Mouse (Mus musculus): ENCODE measurements at regions not wholly inside any gene's neighbourhood (a gene's known extent, or its start where the extent isn't known, plus 50 kb on each side); places are given as distances from the start of the nearest gene placed in this dataset.
"Not testable (repeated sequence)": the region's sequence is repeated elsewhere in the genome, so short reads cannot be mapped to it uniquely, and the experiment has no call there.

DNA sequence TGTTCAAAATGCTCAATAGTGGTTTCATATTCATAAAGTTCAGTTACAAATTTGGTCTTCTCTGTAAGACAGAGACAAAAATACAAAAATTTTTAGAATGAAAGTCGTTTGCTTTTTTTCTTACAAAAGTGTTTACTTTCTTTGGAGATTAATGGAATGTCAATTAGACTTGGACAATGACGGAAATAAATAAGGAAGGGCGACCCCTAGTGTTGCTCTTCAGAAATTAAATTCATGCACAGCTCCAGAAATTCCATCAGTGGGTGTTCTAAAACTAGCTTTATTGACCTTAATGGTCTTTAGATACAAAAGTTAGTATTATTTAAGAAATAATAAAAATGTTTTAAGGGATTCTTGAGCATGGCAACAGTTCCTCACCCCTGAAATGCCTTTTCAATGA is 141.8 kb upstream of the Lama2 start:
- Histone ChIP-seq H3K27ac (no peak overlapping the region), H3K27me3 (no peaks in the 10 kb centered on the region), H3K4me3 (no peak overlapping the region), H3K4me1 (no peaks in the 10 kb centered on the region), H3K4me2 (no peak overlapping the region), H3K9ac (no peak overlapping the region), H3K9me3 (no peaks in the 10 kb centered on the region), H3K36me3 (no peaks in the 10 kb centered on the region)
- 3% methylated on average over 3 of the region's 3 CpGs for WGBS
- ATAC-seq (ENCODE audit: insufficient number of reproducible peaks, insufficient read depth, low FRiP score, low TSS enrichment, low read depth), result no peak

DNA sequence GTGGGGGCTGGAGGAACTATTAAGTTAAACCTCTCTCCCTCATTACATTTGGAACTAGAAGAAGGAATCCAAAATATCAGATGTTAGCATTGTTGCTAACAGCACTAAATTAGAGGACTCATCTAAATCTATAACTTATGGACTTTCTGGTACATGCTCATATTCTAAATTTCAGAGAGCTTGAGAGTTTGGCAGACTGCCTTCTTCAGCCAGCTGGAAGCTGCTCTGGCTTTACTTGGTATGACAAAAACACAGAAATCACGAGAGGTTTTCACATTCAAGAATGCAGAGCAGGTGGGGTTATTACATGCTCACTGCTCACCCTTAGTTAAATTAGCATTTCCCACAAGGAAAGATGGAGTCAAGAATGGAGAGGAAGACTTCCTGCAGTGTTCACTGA is 182.8 kb upstream of the Lama2 start:
- Histone ChIP-seq H3K4me1 (no peaks in the 10 kb centered on the region), H3K9ac (no peak overlapping the region), H3K27ac (no peak overlapping the region), H3K4me2 (no peak overlapping the region), H3K4me3 (no peak overlapping the region), H3K27me3 (no peaks in the 10 kb centered on the region), H3K36me3 (no peaks in the 10 kb centered on the region), H3K9me3 (no peaks in the 10 kb centered on the region)
- WGBS, result 26% methylated on average over 1 of the region's 1 CpGs
- no peak for ATAC-seq (ENCODE audit: insufficient number of reproducible peaks, insufficient read depth, low FRiP score, low TSS enrichment, low read depth)

DNA sequence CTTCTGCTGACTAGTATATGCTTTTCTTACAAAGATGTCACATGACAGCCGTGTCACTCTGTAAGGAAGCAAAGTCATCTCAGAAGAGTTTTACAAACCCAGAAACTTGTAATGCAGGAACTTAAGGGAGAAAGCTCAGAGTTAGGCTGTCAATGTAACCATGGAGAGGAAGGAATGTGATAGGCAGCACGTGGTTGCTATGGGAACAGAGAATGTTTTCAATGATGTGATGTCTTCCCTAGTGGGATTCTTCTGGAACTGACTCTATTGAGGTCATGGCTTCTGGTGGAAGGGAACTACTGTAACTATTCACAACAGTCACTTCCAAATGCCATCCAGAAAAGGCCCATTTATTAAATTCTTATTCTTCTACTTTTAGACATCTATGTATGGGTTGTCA is 190.0 kb upstream of the Lama2 start:
- Histone ChIP-seq H3K27ac (no peak overlapping the region), H3K27me3 (no peaks in the 10 kb centered on the region), H3K4me1 (no peaks in the 10 kb centered on the region), H3K4me2 (no peak overlapping the region), H3K9me3 (no peaks in the 10 kb centered on the region), H3K9ac (no peak overlapping the region), H3K4me3 (no peak overlapping the region), H3K36me3 (no peaks in the 10 kb centered on the region)
- no peak for ATAC-seq (ENCODE audit: insufficient number of reproducible peaks, insufficient read depth, low FRiP score, low TSS enrichment, low read depth)
- 60% methylated on average over 2 of the region's 2 CpGs for WGBS

DNA sequence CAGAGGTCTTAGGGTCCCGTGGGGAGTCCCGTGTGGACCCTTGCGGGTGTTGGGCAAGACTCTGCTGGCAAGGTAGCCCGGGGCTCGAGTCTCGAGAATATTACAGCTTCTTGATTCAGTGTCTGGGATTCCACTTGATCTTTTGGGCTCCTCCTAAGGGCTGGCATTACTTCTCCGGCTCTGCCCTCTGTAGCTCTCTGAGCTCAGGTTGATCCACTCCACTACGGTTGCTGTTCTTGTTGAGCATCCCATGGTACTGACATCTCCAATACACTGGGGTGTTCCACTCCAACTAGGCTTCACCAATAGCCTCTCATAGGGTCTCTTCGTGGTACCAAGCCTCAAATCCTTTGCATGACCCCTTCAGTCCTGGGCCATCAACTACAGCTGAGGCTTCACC is 206.1 kb upstream of the Lama2 start:
- not testable (repeated sequence) for H3K4me1 ChIP-seq; H3K4me3 ChIP-seq; H3K36me3 ChIP-seq; H3K4me2 ChIP-seq; H3K27me3 ChIP-seq; H3K9ac ChIP-seq; H3K9me3 ChIP-seq; ATAC-seq (ENCODE audit: insufficient number of reproducible peaks, insufficient read depth, low FRiP score, low TSS enrichment, low read depth); H3K27ac ChIP-seq
- WGBS, result 96% methylated on average over 9 of the region's 9 CpGs

DNA sequence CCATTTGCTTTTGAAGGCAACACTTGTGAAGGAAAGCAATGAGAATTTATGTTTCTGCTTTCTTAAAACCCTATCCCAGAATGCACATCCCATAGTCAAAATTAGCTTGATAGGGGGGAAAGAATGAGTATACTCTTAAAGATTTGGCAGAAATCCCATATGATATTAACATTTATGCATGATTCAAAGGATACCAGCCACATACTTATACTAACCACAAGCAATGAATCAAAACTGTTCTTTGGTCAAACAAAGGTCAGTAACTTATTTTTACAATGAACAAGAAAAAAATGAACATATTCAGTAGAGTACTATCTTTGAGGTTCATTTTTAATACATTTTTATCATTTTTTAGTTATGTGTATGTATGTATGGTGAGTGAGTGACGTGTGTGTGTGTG is 208.8 kb upstream of the Lama2 start:
- no peak for ATAC-seq (ENCODE audit: insufficient number of reproducible peaks, insufficient read depth, low FRiP score, low TSS enrichment, low read depth)
- Histone ChIP-seq H3K27me3 (no peaks in the 10 kb centered on the region), H3K27ac (no peak overlapping the region), H3K4me2 (no peak overlapping the region), H3K36me3 (no peaks in the 10 kb centered on the region), H3K4me1 (no peaks in the 10 kb centered on the region), H3K9me3 (no peaks in the 10 kb centered on the region), H3K4me3 (no peak overlapping the region), H3K9ac (no peak overlapping the region)
- 69% methylated on average over 1 of the region's 1 CpGs for WGBS

DNA sequence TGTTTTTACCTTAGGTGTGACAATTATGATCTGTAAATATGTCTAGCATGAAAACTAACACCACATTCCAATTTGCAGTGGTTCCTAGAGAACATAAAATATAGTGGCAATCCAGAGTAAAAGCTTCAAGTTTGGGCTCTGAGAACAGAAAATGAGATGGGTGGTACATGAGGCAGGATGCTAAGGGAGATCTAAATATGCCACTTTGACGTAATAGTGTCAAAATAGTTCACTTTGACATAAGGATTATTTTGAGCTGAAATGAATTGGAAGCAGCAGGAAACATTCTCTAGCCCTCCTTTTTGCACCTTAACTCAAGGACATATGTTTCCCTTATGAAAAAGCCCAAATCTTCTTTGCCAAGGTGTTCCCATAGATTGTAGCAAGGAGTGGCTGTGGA is 219.1 kb upstream of the Lama2 start:
- H3K9ac ChIP-seq, result no peak overlapping the region
- H3K9me3 ChIP-seq, result no peaks in the 10 kb centered on the region
- 88% methylated on average over 1 of the region's 1 CpGs for WGBS
- no peak for ATAC-seq (ENCODE audit: insufficient number of reproducible peaks, insufficient read depth, low FRiP score, low TSS enrichment, low read depth)
- H3K4me3 ChIP-seq, result no peak overlapping the region
- no peak overlapping the region for H3K4me2 ChIP-seq
- no peaks in the 10 kb centered on the region for H3K36me3 ChIP-seq
- no peak overlapping the region for H3K27ac ChIP-seq
- H3K4me1 ChIP-seq, result no peaks in the 10 kb centered on the region
- H3K27me3 ChIP-seq, result no peaks in the 10 kb centered on the region

DNA sequence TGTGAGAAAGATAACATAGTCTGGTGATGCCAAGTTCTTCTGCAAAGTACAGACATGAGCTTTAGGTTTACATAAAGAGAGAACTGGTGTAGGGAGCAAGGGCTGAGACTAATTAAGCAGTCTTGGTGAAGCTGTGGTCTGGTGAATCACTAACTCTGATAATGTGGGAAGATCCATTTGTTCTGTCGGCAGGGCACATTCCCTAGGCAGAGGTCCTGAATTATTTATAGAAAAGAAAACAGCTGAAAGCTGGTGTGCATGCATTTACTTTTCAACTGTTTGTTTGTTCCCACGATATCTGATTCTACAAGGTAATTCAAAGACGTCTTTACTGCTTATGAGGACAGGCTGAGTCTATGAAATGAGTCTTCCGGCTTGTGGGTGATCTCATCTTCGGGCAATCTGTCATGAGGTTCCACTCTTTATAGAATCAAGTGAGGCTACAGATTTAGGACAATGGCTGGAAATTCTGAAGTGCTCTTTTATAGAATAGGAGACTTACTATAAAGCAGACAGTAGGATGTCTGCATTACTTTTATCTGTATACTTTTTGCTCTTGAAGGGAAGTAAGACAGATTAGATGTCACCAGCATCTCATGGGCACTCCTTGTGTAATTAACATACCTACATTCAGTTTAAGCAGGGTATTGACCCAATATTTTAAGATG is 221.6 kb upstream of the Lama2 start:
- no peak overlapping the region for H3K4me3 ChIP-seq
- no peaks in the 10 kb centered on the region for H3K9me3 ChIP-seq
- H3K27me3 ChIP-seq, result no peaks in the 10 kb centered on the region
- no peak overlapping the region for H3K9ac ChIP-seq
- ATAC-seq (ENCODE audit: insufficient number of reproducible peaks, insufficient read depth, low FRiP score, low TSS enrichment, low read depth), result no peak
- H3K4me2 ChIP-seq, result no peak overlapping the region
- H3K36me3 ChIP-seq, result no peaks in the 10 kb centered on the region
- 72% methylated on average over 5 of the region's 5 CpGs for WGBS
- no peaks in the 10 kb centered on the region for H3K4me1 ChIP-seq
- no peak overlapping the region for H3K27ac ChIP-seq

DNA sequence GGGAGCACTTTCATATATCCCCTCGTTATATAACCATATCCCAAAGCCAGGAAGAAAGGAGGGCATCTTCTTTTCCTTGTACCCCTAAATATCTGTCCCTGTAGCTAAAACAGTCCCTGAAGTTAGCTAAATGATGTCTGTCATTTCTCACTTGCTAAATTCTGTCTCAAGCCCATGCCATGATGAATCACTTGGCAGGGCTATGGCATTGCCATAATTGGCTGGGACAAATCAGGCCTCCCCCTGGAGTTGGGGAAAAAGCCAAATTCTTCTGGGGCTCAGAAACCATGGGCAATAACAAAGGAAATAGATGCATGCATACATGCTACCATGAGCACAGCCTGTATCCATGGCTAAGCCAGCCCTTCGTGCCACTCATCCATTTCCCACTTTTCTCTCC is 223.5 kb upstream of the Lama2 start:
- Histone ChIP-seq H3K4me1 (no peaks in the 10 kb centered on the region), H3K9me3 (no peaks in the 10 kb centered on the region), H3K4me3 (no peak overlapping the region), H3K27ac (no peak overlapping the region), H3K36me3 (no peaks in the 10 kb centered on the region), H3K4me2 (no peak overlapping the region), H3K27me3 (no peaks in the 10 kb centered on the region), H3K9ac (no peak overlapping the region)
- 82% methylated on average over 2 of the region's 2 CpGs for WGBS
- ATAC-seq (ENCODE audit: insufficient number of reproducible peaks, insufficient read depth, low FRiP score, low TSS enrichment, low read depth), result no peak

DNA sequence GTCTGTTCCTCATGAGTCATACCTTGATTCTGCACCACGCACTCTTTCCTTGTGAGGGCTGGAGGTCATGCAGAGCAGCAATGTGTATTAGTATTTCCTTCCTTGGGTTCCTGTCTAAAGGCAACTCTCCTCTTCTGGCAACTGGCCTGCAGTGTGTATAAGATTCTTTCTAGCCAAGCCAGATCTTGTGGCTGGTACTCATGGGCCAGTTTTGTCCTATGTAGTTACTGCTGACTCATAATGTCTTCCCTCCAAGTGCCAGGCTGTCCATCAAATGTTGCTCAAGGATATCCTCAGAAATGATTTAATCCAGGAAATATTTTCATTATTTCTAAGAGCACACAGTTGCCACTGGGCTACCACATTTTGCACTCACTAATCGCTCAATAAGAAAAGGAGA is 211.0 kb upstream of the Ptprk start:
- WGBS, result 73% methylated on average over 2 of the region's 2 CpGs
- no peak overlapping the region for H3K4me2 ChIP-seq
- H3K4me3 ChIP-seq, result no peak overlapping the region
- no peaks in the 10 kb centered on the region for H3K36me3 ChIP-seq
- H3K4me1 ChIP-seq, result no peaks in the 10 kb centered on the region
- no peaks in the 10 kb centered on the region for H3K27me3 ChIP-seq
- no peak for ATAC-seq (ENCODE audit: insufficient number of reproducible peaks, insufficient read depth, low FRiP score, low TSS enrichment, low read depth)
- no peak overlapping the region for H3K27ac ChIP-seq
- no peak overlapping the region for H3K9ac ChIP-seq
- no peaks in the 10 kb centered on the region for H3K9me3 ChIP-seq

DNA sequence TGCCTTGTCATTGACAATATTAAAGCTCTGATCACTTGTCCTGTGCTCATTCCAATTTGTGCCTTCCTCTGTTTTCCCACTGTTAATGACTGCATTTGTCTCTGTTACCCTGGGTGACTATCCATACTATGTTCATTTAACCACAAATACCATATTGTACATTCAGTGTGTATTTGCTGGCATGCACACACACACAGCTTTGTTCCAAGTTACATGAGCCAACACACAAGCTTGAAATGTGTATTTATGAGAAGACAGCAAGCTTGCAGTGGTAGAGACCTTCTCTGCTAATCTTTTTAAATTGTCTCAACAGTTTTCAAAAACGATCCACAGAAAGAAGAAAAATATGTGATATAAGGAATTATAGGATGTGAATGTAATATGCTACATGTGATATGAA is 193.8 kb upstream of the Ptprk start:
- H3K36me3 ChIP-seq, result no peaks in the 10 kb centered on the region
- H3K27ac ChIP-seq, result no peak overlapping the region
- no peaks in the 10 kb centered on the region for H3K9me3 ChIP-seq
- H3K27me3 ChIP-seq, result no peaks in the 10 kb centered on the region
- 77% methylated on average over 1 of the region's 1 CpGs for WGBS
- H3K4me2 ChIP-seq, result no peak overlapping the region
- H3K9ac ChIP-seq, result no peak overlapping the region
- no peaks in the 10 kb centered on the region for H3K4me1 ChIP-seq
- ATAC-seq (ENCODE audit: insufficient number of reproducible peaks, insufficient read depth, low FRiP score, low TSS enrichment, low read depth), result no peak
- no peak overlapping the region for H3K4me3 ChIP-seq

DNA sequence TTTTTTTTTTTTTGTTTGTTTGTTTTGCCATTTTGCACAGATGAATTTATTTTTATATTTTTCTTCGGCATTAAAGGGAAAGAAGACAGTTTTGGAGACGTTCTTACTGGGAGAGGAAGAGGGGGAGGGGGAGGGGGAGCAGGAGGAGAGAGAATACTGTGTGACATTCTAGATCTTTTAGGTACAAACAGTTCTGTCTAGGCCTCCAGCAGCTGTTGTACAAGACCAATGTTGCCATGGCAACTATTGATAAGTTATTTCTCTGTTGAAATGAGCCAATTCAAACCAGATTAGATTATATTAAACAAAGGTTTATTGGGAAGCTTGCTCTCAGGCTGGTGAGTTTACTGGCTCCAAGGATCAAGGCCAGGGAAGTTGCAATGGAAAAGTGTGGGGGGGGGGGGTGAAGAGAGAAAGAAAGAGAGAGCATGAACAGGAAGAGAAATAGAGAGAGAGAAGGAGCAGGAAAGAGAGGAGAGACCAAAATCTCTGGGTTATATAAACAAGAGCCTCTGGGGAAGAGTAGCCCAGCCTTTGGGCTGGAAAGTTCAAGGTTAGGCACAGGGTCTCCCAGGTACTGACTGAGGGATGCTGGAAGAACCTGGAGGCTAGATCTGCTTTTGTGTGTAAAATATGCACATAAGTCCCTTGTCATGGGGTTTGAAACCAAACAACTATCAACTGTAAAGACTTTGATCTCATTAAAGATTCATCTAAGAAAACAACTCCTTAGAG is 182.7 kb upstream of the Ptprk start:
- WGBS, result 40% methylated on average over 2 of the region's 2 CpGs
- Histone ChIP-seq H3K4me3 (no peak overlapping the region), H3K36me3 (no peaks in the 10 kb centered on the region), H3K9me3 (no peaks in the 10 kb centered on the region), H3K27ac (no peak overlapping the region), H3K9ac (no peak overlapping the region), H3K4me2 (no peak overlapping the region), H3K27me3 (no peaks in the 10 kb centered on the region), H3K4me1 (no peaks in the 10 kb centered on the region)
- no peak for ATAC-seq (ENCODE audit: insufficient number of reproducible peaks, insufficient read depth, low FRiP score, low TSS enrichment, low read depth)

DNA sequence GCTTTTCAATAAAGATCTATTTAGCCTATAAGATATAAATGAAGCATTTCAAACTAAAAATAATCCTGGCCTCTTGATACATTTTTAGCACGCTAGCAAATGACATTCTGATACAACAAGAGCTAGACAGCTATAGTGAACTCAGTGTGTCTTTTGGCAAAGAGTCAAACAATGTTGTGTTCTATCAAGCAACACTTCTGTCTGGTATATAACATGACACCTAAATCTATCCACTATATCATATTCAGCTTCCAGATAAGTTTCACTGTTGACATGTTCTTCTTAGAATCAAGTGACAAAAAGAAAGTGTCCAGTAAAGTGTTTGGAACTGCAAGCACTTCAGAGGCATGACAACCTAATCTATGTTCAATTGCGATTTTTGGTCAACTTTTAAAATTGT is 158.2 kb upstream of the Ptprk start:
- no peak for ATAC-seq (ENCODE audit: insufficient number of reproducible peaks, insufficient read depth, low FRiP score, low TSS enrichment, low read depth)
- H3K27ac ChIP-seq, result no peak overlapping the region
- H3K4me2 ChIP-seq, result no peak overlapping the region
- H3K9ac ChIP-seq, result no peak overlapping the region
- H3K27me3 ChIP-seq, result no peaks in the 10 kb centered on the region
- H3K36me3 ChIP-seq, result no peaks in the 10 kb centered on the region
- no peaks in the 10 kb centered on the region for H3K4me1 ChIP-seq
- WGBS, result 84% methylated on average over 2 of the region's 2 CpGs
- no peaks in the 10 kb centered on the region for H3K9me3 ChIP-seq
- H3K4me3 ChIP-seq, result no peak overlapping the region
